Mouse (Mus musculus) CH12.LX (cell line): ENCODE measurements around the gene Snx11. TPM values are rescaled to one million over a fixed set of nuclear protein-coding genes. Genes with fewer than 3 reads are reported as not detected.
"Not testable (repeated sequence)": the region's sequence is repeated elsewhere in the genome, so short reads cannot be mapped to it uniquely, and the experiment has no call there.

ENCODE experiments used
- DNase-seq: peaks from one replicate; pipeline ENCODE4 v3.0.0-alpha.2; 2013; ENCODE audit errors: extremely low read depth
- H3K27ac ChIP-seq: 2 replicates; pipeline ENCODE4 v1.5.1; 2012; ENCODE audit warnings: low read depth, mild to moderate bottlenecking, control low read depth, moderate library complexity; ENCODE audit not compliant: insufficient read depth
- H3K27me3 ChIP-seq: replicated peaks from 2 replicates; pipeline ENCODE3; 2012; ENCODE audit warnings: inconsistent platforms
- H3K36me3 ChIP-seq, 2 experiments: replicated peaks in 1 of 2; 2 replicates each; pipeline versions ENCODE3 to v1.6.1; 2012; ENCODE audit warnings: inconsistent platforms in 1 of 2, low read length in 1 of 2, mild to moderate bottlenecking in 1 of 2, mixed read lengths in 1 of 2, moderate library complexity in 1 of 2; ENCODE audit not compliant: control insufficient read depth in 1 of 2, insufficient read depth in 1 of 2
- H3K4me1 ChIP-seq, 2 experiments: 2 replicates each; pipeline ENCODE4 v1.6.1; 2012; ENCODE audit warnings: inconsistent platforms in 1 of 2, moderate library complexity in 1 of 2; ENCODE audit not compliant: insufficient read depth in 2 of 2, control insufficient read depth in 1 of 2
- H3K4me2 ChIP-seq: 2 replicates; pipeline ENCODE4 v1.6.1; 2012; ENCODE audit warnings: low read depth, mild to moderate bottlenecking, control low read depth; ENCODE audit not compliant: poor library complexity, insufficient read depth, severe bottlenecking
- H3K4me3 ChIP-seq, 3 experiments: fragments of 150-350 bp in 1 of 3; sonication (generic) in 1 of 3; replicated peaks in 1 of 3; 2 replicates each; pipeline versions ENCODE3 to v1.5.1; 2011 to 2012; ENCODE audit warnings: low read depth in 2 of 3, low read length in 2 of 3, mild to moderate bottlenecking in 2 of 3, moderate library complexity in 2 of 3, control low read depth in 1 of 3, improper control_type of control experiment in 1 of 3, inconsistent platforms in 1 of 3, mixed read lengths in 1 of 3; ENCODE audit not compliant: poor library complexity in 1 of 3
- H3K79me2 ChIP-seq: replicated peaks from 2 replicates; pipeline ENCODE4 v1.6.1; 2012; ENCODE audit warnings: mild to moderate bottlenecking, moderate library complexity; ENCODE audit not compliant: control insufficient read depth, poor library complexity, insufficient read depth, severe bottlenecking; ENCODE audit errors: extremely low read depth
- H3K9ac ChIP-seq: 2 replicates; pipeline ENCODE4 v1.6.1; 2012; ENCODE audit warnings: low read depth, mild to moderate bottlenecking, control low read depth, moderate library complexity; ENCODE audit not compliant: insufficient read depth
- H3K9me3 ChIP-seq: replicated peaks from 2 replicates; pipeline ENCODE3; 2012; ENCODE audit warnings: low read length, inconsistent platforms, mixed read lengths
- BHLHE40 ChIP-seq: IDR thresholded peaks from 2 replicates; pipeline ENCODE4 v1.6.1; 2011; ENCODE audit warnings: mild to moderate bottlenecking, low read depth, low read length, improper control_type of control experiment
- CTCF ChIP-seq, 2 experiments: IDR thresholded peaks in 1 of 2; conservative IDR thresholded peaks in 1 of 2; 2 replicates each; pipeline ENCODE4 v1.5.1; 2011 to 2012; ENCODE audit warnings: low read depth in 2 of 2, low read length in 2 of 2, improper control_type of control experiment in 1 of 2, inconsistent platforms in 1 of 2, mild to moderate bottlenecking in 1 of 2, moderate library complexity in 1 of 2
- ELF1 ChIP-seq: IDR thresholded peaks from 2 replicates; pipeline ENCODE4 v1.6.1; 2014; ENCODE audit warnings: low read depth, mild to moderate bottlenecking, inconsistent platforms, low read length, improper control_type of control experiment
- EP300 ChIP-seq: IDR thresholded peaks from 2 replicates; pipeline ENCODE4 v1.6.1; 2011; ENCODE audit warnings: low read length, improper control_type of control experiment
- IRF4 ChIP-seq: IDR thresholded peaks from 2 replicates; pipeline ENCODE4 v1.6.1; 2014; ENCODE audit warnings: low read depth, mild to moderate bottlenecking, inconsistent platforms, low read length, improper control_type of control experiment
- MAX ChIP-seq: IDR thresholded peaks from 2 replicates; pipeline ENCODE4 v1.6.1; 2011; ENCODE audit warnings: low read length, improper control_type of control experiment
- MAZ ChIP-seq: IDR thresholded peaks from 2 replicates; pipeline ENCODE4 v1.6.1; 2012; ENCODE audit warnings: low read depth, mild to moderate bottlenecking, inconsistent platforms, low read length, improper control_type of control experiment, moderate library complexity
- MYC ChIP-seq: IDR thresholded peaks from 2 replicates; pipeline ENCODE4 v1.6.1; 2011; ENCODE audit warnings: low read depth, mild to moderate bottlenecking, improper control_type of control experiment, low read length
- RAD21 ChIP-seq: IDR thresholded peaks from 2 replicates; pipeline ENCODE4 v1.6.1; 2011; ENCODE audit warnings: low read depth, mild to moderate bottlenecking, low read length, improper control_type of control experiment, moderate library complexity
- RCOR1 ChIP-seq: conservative IDR thresholded peaks from 2 replicates; pipeline ENCODE4 v1.6.1; 2012; ENCODE audit warnings: low read depth, mild to moderate bottlenecking, inconsistent platforms, low read length, improper control_type of control experiment
- SMC3 ChIP-seq: IDR thresholded peaks from 2 replicates; pipeline ENCODE4 v1.6.1; 2011; ENCODE audit warnings: low read depth, low read length, improper control_type of control experiment
- USF1 ChIP-seq: IDR thresholded peaks from 2 replicates; pipeline ENCODE4 v1.6.1; 2014; ENCODE audit warnings: low read depth, mild to moderate bottlenecking, inconsistent platforms, low read length, improper control_type of control experiment
- ZC3H11A ChIP-seq: IDR thresholded peaks from 2 replicates; pipeline ENCODE4 v1.6.1; 2012; ENCODE audit warnings: low read depth, mild to moderate bottlenecking, inconsistent platforms, low read length, improper control_type of control experiment
- ZKSCAN1 ChIP-seq: IDR thresholded peaks from 2 replicates; pipeline ENCODE4 v1.6.1; 2012; ENCODE audit warnings: low read depth, inconsistent platforms, low read length, improper control_type of control experiment, borderline replicate concordance
- ZNF384 ChIP-seq: IDR thresholded peaks from 2 replicates; pipeline ENCODE4 v1.6.1; 2012; ENCODE audit warnings: low read depth, low read length, improper control_type of control experiment, inconsistent platforms
- dilution Hi-C: fragments of 300-500 bp; cut with MboI; formaldehyde crosslinking; loops from 2 replicates; pipeline ENCODE4 v1.14.3; 2020; ENCODE audit warnings: low sequenced_read_pairs; ENCODE audit not compliant: extremely low pct_unique_long_range_greater_than_20kb, extremely low pct_ligation_motif_present
- in situ Hi-C: fragments of 300-500 bp; cut with MboI; formaldehyde crosslinking; loops from 3 replicates; pipeline ENCODE4 v1.14.3; 2019; ENCODE audit warnings: low sequenced_read_pairs, low pct_ligation_motif_present, low pct_unique_long_range_greater_than_20kb, mixed read lengths
- polyA plus RNA-seq: library from polyadenylated mRNA; unstranded; fragments of >175 nt; gene quantifications from 2 replicates; pipeline ENCODE4 v1.2.1, GENCODE M21; 2012; ENCODE audit warnings: low read depth; ENCODE audit not compliant: insufficient read length
- total RNA-seq, 2 experiments: library from RNA; depleted of rRNA; stranded (reverse); fragments of 300-350 nt in 1 of 2; fragments of >200 nt in 1 of 2; gene quantifications; 2 replicates each; pipeline ENCODE4 v1.2.3; 2012 to 2014

Snx11 gene
- total and polyA plus RNA-seq, 3 experiments, result 153 to 244 (median 217) TPM

- H3K4me3 ChIP-seq, result no peak overlapping the region
- dilution Hi-C loops (no loop called here), in situ Hi-C loops (no loop called here)
- H3K9me3 ChIP-seq, result no peaks in the 10 kb centered on the region
- peaks cover 27% of the 10 kb centered on the region for H3K79me2 ChIP-seq
- no peak overlapping the region for H3K27ac ChIP-seq
- H3K4me2 ChIP-seq, result no peak overlapping the region
- peaks cover 0 to 23% of the 10 kb centered on the region in 2 experiments; a peak in 3 of 4 replicates for H3K4me1 ChIP-seq
- H3K27me3 ChIP-seq, result no peaks in the 10 kb centered on the region
- TF ChIP-seq MAZ (no peak), USF1 (no peak), EP300 (no peak), MAX (no peak), RAD21 (no peak), ZKSCAN1 (no peak), ELF1 (no peak), RCOR1 (no peak)
- H3K9ac ChIP-seq, result no peak overlapping the region
- no peak for DNase-seq
- H3K36me3 ChIP-seq, result peaks cover 0 to 5% of the 10 kb centered on the region in 2 experiments
Measured at GRCm38 (mm10) chr11:96786731-96787450, 9.5 kb upstream of the Snx11 start.

DNA sequence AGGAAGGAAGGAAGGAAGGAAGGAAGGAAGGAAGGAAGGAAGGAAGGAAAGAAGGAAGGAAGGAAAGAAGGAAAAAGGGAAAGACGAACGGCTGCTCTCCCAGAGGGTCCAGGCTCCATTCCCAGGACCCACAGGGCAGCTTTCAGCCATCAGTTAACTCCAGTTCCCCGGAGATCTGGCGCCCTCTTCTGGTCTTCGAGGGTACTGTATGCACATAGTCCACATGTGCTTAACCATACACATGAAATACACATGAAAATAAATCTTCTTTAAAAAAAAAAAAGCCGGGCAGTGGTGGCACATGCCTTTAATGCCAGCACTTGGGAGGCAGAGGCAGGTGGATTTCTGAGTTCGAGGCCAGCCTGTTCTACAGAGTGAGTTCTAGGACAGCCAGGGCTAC lies 7.5 kb upstream of the Snx11 start:
- H3K27me3 ChIP-seq, H3K4me3 ChIP-seq, in situ Hi-C loops, H3K9me3 ChIP-seq, H3K4me1 ChIP-seq, H3K27ac ChIP-seq, H3K4me2 ChIP-seq, H3K79me2 ChIP-seq, H3K9ac ChIP-seq, dilution Hi-C loops, H3K36me3 ChIP-seq: not testable (repeated sequence)
- TF ChIP-seq MYC, result peak; percentile 96
- peak; percentile 76 for TF ChIP-seq ZNF384
- peak; percentile 81 for TF ChIP-seq SMC3
- peak; percentile 33; the same call in 1 of the 2 replicates for TF ChIP-seq MAX
- TF ChIP-seq IRF4, result peak; percentile 45; the same call in 1 of the 2 replicates
- TF ChIP-seq BHLHE40, result peak; percentile 39
- TF ChIP-seq CTCF (conservative IDR thresholded peaks at IDR 0.05 in 1 of 2, IDR thresholded peaks at IDR 0.05 in 1 of 2; ENCODE audit: low read depth in 2 of 2, low read length in 2 of 2), result peak; percentile 85 to 90
- TF ChIP-seq ZC3H11A, result 0 out of 2 replicates have a peak, but pooled peaks have one; percentile 6
- TF ChIP-seq RAD21, result peak; percentile 77
- peak; percentile 89 for DNase-seq
